Mouse (Mus musculus) MEL (cell line): ENCODE results near the gene Gfod1. TPM values are rescaled to one million over a fixed set of nuclear protein-coding genes. Genes with fewer than 3 reads are reported as not detected.

ENCODE experiments used
- DNase-seq: peaks from one replicate; pipeline ENCODE4 v3.0.0; 2011; ENCODE audit warnings: low read depth, low spot score
- H3K27ac ChIP-seq: 2 replicates; pipeline ENCODE4 v1.5.1; 2012; ENCODE audit warnings: low read depth, mild to moderate bottlenecking, control low read depth, low read length, moderate library complexity; ENCODE audit not compliant: control insufficient read depth
- H3K27me3 ChIP-seq, 2 experiments: fragments of 150-350 bp in 1 of 2; sonication (generic) in 1 of 2; 2 replicates each; pipeline ENCODE4 v1.6.1; 2012; ENCODE audit warnings: low read length in 2 of 2, mild to moderate bottlenecking in 2 of 2, improper control_type of control experiment in 1 of 2, moderate library complexity in 1 of 2; ENCODE audit not compliant: insufficient read depth in 2 of 2, control insufficient read depth in 1 of 2
- H3K36me3 ChIP-seq, 2 experiments: 2 replicates each; pipeline ENCODE4 v1.6.1; 2012 to 2014; ENCODE audit warnings: low read length in 2 of 2, improper control_type of control experiment in 1 of 2, inconsistent platforms in 1 of 2, mild to moderate bottlenecking in 1 of 2; ENCODE audit not compliant: insufficient read depth in 2 of 2, control insufficient read depth in 1 of 2
- H3K4me1 ChIP-seq, 2 experiments: fragments of 150-350 bp in 1 of 2; sonication (generic) in 1 of 2; 2 replicates each; pipeline ENCODE4 v1.6.1; 2012; ENCODE audit warnings: low read length in 2 of 2, improper control_type of control experiment in 1 of 2, mild to moderate bottlenecking in 1 of 2; ENCODE audit not compliant: insufficient read depth in 2 of 2, control insufficient read depth in 1 of 2
- H3K4me3 ChIP-seq, 2 experiments: fragments of 150-350 bp in 1 of 2; sonication (generic) in 1 of 2; 2 replicates each; pipeline ENCODE4 v1.5.1; 2012; ENCODE audit warnings: low read depth in 2 of 2, low read length in 2 of 2, mild to moderate bottlenecking in 2 of 2, moderate library complexity in 2 of 2, control low read depth in 1 of 2, improper control_type of control experiment in 1 of 2; ENCODE audit not compliant: control insufficient read depth in 1 of 2, insufficient read depth in 1 of 2
- H3K79me2 ChIP-seq: 2 replicates; pipeline ENCODE4 v1.6.1; 2012; ENCODE audit warnings: mild to moderate bottlenecking, low read length, moderate library complexity; ENCODE audit not compliant: control insufficient read depth, poor library complexity, insufficient read depth
- H3K9ac ChIP-seq: 2 replicates; pipeline ENCODE4 v1.6.1; 2012; ENCODE audit warnings: low read depth, mild to moderate bottlenecking, control low read depth, low read length, moderate library complexity; ENCODE audit not compliant: control insufficient read depth, poor library complexity, severe bottlenecking
- H3K9me3 ChIP-seq: fragments of 150-350 bp; sonication (generic); replicated peaks from 2 replicates; pipeline ENCODE4 v1.6.1; 2012; ENCODE audit warnings: mild to moderate bottlenecking, low read length, improper control_type of control experiment, moderate library complexity; ENCODE audit not compliant: insufficient read depth
- BHLHE40 ChIP-seq: IDR thresholded peaks from 2 replicates; pipeline ENCODE4 v1.6.1; 2012; ENCODE audit warnings: low read depth, mild to moderate bottlenecking, inconsistent platforms, low read length, improper control_type of control experiment, borderline replicate concordance
- CHD1 ChIP-seq: IDR thresholded peaks from 2 replicates; pipeline ENCODE4 v1.6.1; 2012; ENCODE audit warnings: low read depth, mild to moderate bottlenecking, inconsistent platforms, low read length, improper control_type of control experiment
- CHD2 ChIP-seq: IDR thresholded peaks from 2 replicates; pipeline ENCODE4 v1.6.1; 2011; ENCODE audit warnings: low read length, improper control_type of control experiment
- CTCF ChIP-seq, 3 experiments: IDR thresholded peaks in 2 of 3; conservative IDR thresholded peaks in 1 of 3; 2 replicates each; pipeline ENCODE4 v1.5.1; 2011 to 2012; ENCODE audit warnings: low read length in 3 of 3, low read depth in 2 of 3, mild to moderate bottlenecking in 2 of 3, improper control_type of control experiment in 1 of 3, inconsistent platforms in 1 of 3, mixed read lengths in 1 of 3, moderate library complexity in 1 of 3; ENCODE audit not compliant: control insufficient read depth in 1 of 3, insufficient read depth in 1 of 3, poor library complexity in 1 of 3, severe bottlenecking in 1 of 3
- EP300 ChIP-seq, 2 experiments: IDR thresholded peaks; 2 replicates each; pipeline ENCODE4 v1.6.1; 2011; ENCODE audit warnings: improper control_type of control experiment in 2 of 2, low read length in 2 of 2, low read depth in 1 of 2, mild to moderate bottlenecking in 1 of 2
- MAFK ChIP-seq: IDR thresholded peaks from 2 replicates; pipeline ENCODE4 v1.6.1; 2011; ENCODE audit warnings: low read depth, mild to moderate bottlenecking, low read length, improper control_type of control experiment, borderline replicate concordance
- MAX ChIP-seq: IDR thresholded peaks from 2 replicates; pipeline ENCODE4 v1.6.1; 2011; ENCODE audit warnings: low read length, improper control_type of control experiment
- MAZ ChIP-seq: IDR thresholded peaks from 2 replicates; pipeline ENCODE4 v1.6.1; 2012; ENCODE audit warnings: low read depth, mild to moderate bottlenecking, inconsistent platforms, low read length, improper control_type of control experiment
- MEF2A ChIP-seq: IDR thresholded peaks from 2 replicates; pipeline ENCODE4 v1.6.1; 2014; ENCODE audit warnings: low read depth, mild to moderate bottlenecking, inconsistent platforms, low read length, improper control_type of control experiment; ENCODE audit not compliant: poor library complexity, insufficient replicate concordance, severe bottlenecking; ENCODE audit errors: extremely low read depth
- MYB ChIP-seq: IDR thresholded peaks from 2 replicates; pipeline ENCODE4 v1.6.1; 2011; ENCODE audit warnings: mild to moderate bottlenecking, low read depth, low read length, improper control_type of control experiment
- MYC ChIP-seq: IDR thresholded peaks from 2 replicates; pipeline ENCODE4 v1.6.1; 2011; ENCODE audit warnings: low read depth, mild to moderate bottlenecking, low read length, improper control_type of control experiment, moderate library complexity
- NELFE ChIP-seq: IDR thresholded peaks from 2 replicates; pipeline ENCODE4 v1.6.1; 2011; ENCODE audit warnings: low read depth, low read length, improper control_type of control experiment
- POLR2A ChIP-seq, 2 experiments: IDR thresholded peaks; 2 replicates each; pipeline ENCODE4 v1.6.1; 2011 to 2012; ENCODE audit warnings: low read length in 2 of 2, mild to moderate bottlenecking in 2 of 2, control low read depth in 1 of 2, improper control_type of control experiment in 1 of 2, low read depth in 1 of 2, moderate library complexity in 1 of 2; ENCODE audit not compliant: control insufficient read depth in 1 of 2, insufficient read depth in 1 of 2, poor library complexity in 1 of 2
- POLR2AphosphoS5 ChIP-seq: IDR thresholded peaks from 2 replicates; pipeline ENCODE4 v1.6.1; 2012; ENCODE audit warnings: low read depth, borderline replicate concordance, mild to moderate bottlenecking, inconsistent platforms, low read length, moderate library complexity, mixed read lengths
- SMC3 ChIP-seq: IDR thresholded peaks from 2 replicates; pipeline ENCODE4 v1.6.1; 2011; ENCODE audit warnings: low read depth, low read length, improper control_type of control experiment
- TAL1 ChIP-seq: IDR thresholded peaks from 2 replicates; pipeline ENCODE4 v1.6.1; 2012; ENCODE audit warnings: mild to moderate bottlenecking, inconsistent platforms, low read length, moderate library complexity, mixed read lengths
- TBP ChIP-seq: IDR thresholded peaks from 2 replicates; pipeline ENCODE4 v1.8.0; 2011; ENCODE audit warnings: low read depth, low read length, improper control_type of control experiment
- TCF12 ChIP-seq: IDR thresholded peaks from 2 replicates; pipeline ENCODE4 v1.6.1; 2014; ENCODE audit warnings: low read depth, mild to moderate bottlenecking, inconsistent platforms, low read length, improper control_type of control experiment, moderate library complexity
- UBTF ChIP-seq: IDR thresholded peaks from 2 replicates; pipeline ENCODE4 v1.6.1; 2012; ENCODE audit warnings: low read depth, mild to moderate bottlenecking, inconsistent platforms, low read length, improper control_type of control experiment, moderate library complexity, borderline replicate concordance; ENCODE audit not compliant: insufficient read depth
- ZNF384 ChIP-seq: IDR thresholded peaks from 2 replicates; pipeline ENCODE4 v1.6.1; 2012; ENCODE audit warnings: low read depth, mild to moderate bottlenecking, inconsistent platforms, low read length, improper control_type of control experiment
- polyA plus RNA-seq, 2 experiments: library from polyadenylated mRNA; stranded (reverse) in 1 of 2; unstranded in 1 of 2; fragments of >175 nt in 1 of 2; fragments of >200 nt in 1 of 2; gene quantifications; 2 replicates each; pipeline versions ENCODE4 v1.2.1 to v1.2.4; 2012; ENCODE audit warnings: low replicate concordance in 2 of 2, low read depth in 1 of 2; ENCODE audit not compliant: insufficient read length in 2 of 2, insufficient read depth in 1 of 2, missing spikeins in 1 of 2
- total RNA-seq: library from RNA; depleted of rRNA; stranded (reverse); fragments of 300-350 nt; gene quantifications from 2 replicates; pipeline ENCODE4 v1.2.3, GENCODE M21; 2012

Gfod1 gene
- total and polyA plus RNA-seq, 3 experiments, result 0.27 to 0.93 TPM; not detected in 1

DNA sequence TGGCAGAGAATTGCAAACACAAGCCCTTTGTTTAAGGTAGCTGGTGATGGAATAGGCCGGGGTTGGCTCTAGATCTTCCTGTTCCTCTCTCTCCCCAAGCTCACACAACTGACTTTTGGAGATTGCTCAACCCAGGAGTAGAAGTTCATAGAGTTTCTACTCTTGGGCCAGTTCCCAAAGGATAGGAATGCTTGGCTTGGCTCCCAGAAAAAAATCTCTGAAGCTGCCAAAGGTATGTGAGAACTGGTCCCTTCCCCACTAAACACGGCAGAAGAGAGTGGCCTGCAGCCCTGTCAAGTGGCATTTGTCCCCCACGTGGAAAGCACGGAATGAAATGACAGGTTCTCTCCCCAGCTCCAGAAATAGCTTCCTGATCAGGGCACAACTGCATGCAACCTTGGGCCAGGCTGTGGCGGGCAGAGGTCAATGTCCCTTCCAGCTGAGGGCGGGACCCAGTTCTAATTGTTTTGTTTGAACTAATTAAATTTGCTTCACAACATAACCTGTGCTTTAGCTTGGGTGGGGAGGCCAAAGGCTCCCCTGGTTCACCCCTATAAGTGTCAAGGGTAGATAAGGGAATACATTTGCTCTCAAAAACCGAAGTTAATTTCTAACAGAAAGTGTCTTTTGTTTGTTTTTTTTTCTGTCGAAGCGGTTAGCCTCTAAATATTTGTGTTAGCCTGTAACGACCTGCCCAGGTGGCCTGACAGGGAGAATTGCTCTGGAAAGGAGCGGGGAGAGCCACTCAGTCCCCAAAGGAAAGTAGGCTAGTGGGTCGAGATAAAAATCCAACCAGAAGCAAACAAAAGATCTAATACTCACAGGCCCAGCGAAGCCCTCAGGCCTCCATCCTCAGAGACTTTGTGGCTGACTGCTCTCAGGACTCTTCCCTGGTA, 71.8 kb downstream of the Gfod1 start:
- Histone ChIP-seq H3K9ac (no peak overlapping the region), H3K27me3 (no peaks in the 10 kb centered on the region), H3K27ac (no peak overlapping the region), H3K79me2 (no peaks in the 10 kb centered on the region), H3K4me1 (peaks cover 24 to 53% of the 10 kb centered on the region in 2 experiments), H3K36me3 (peaks cover 0 to 27% of the 10 kb centered on the region in 2 experiments; a peak in 2 of 4 replicates), H3K4me3 (no peak overlapping the region), H3K9me3 (no peaks in the 10 kb centered on the region)
- DNase-seq, result no peak
- TF ChIP-seq MYB, result no peak
- TF ChIP-seq MAX, result no peak
- no peak for TF ChIP-seq POLR2A (IDR thresholded peaks at IDR 0.05; ENCODE audit: control insufficient read depth in 1 of 2, insufficient read depth in 1 of 2, low read depth in 1 of 2, low read length in 2 of 2, poor library complexity in 1 of 2)
- TF ChIP-seq MEF2A, result no peak
- no peak for TF ChIP-seq NELFE
- TF ChIP-seq CHD1, result no peak
- TF ChIP-seq BHLHE40, result no peak
- no peak for TF ChIP-seq EP300 (IDR thresholded peaks at IDR 0.05; ENCODE audit: low read depth in 1 of 2, low read length in 2 of 2)
- TF ChIP-seq TCF12, result no peak
- TF ChIP-seq CTCF (IDR thresholded peaks at IDR 0.05 in 2 of 3, conservative IDR thresholded peaks at IDR 0.05 in 1 of 3; ENCODE audit: control insufficient read depth in 1 of 3, insufficient read depth in 1 of 3, low read depth in 2 of 3, low read length in 3 of 3, poor library complexity in 1 of 3, severe bottlenecking in 1 of 3), result no peak
- TF ChIP-seq CHD2, result no peak
- no peak for TF ChIP-seq ZNF384
- TF ChIP-seq POLR2AphosphoS5, result no peak
- no peak for TF ChIP-seq MAZ
- no peak for TF ChIP-seq MAFK
- TF ChIP-seq UBTF, result no peak
- TF ChIP-seq MYC, result no peak
- no peak for TF ChIP-seq SMC3
- TF ChIP-seq TAL1, result no peak
- no peak for TF ChIP-seq TBP
